Mouse (Mus musculus) small intestine, adult 2 months (tissue): Measurements from ENCODE around the gene B3gntl1. TPM values are rescaled to one million over a fixed set of nuclear protein-coding genes. Genes with fewer than 3 reads are reported as not detected.

Experiments used
- H3K27ac ChIP-seq: fragments of 200-500 bp; 2 replicates; pipeline ENCODE4 v1.5.1; 2012; ENCODE audit warnings: low read depth, low read length, control low read depth, inconsistent platforms; ENCODE audit not compliant: insufficient read depth
- H3K27me3 ChIP-seq: fragments of 200-500 bp; 2 replicates; pipeline ENCODE4 v1.6.1; 2012; ENCODE audit warnings: mild to moderate bottlenecking, moderate library complexity, low read length, inconsistent platforms; ENCODE audit not compliant: control insufficient read depth, insufficient read depth
- H3K36me3 ChIP-seq: fragments of 200-500 bp; 2 replicates; pipeline ENCODE4 v1.6.1; 2012; ENCODE audit warnings: mild to moderate bottlenecking, low read length, control low read depth, inconsistent platforms; ENCODE audit not compliant: control insufficient read depth, insufficient read depth
- H3K4me1 ChIP-seq: fragments of 200-500 bp; 2 replicates; pipeline ENCODE4 v1.6.1; 2012; ENCODE audit warnings: low read length, inconsistent platforms, mixed read lengths; ENCODE audit not compliant: control insufficient read depth, insufficient read depth, insufficient read length
- H3K4me3 ChIP-seq: fragments of 200-500 bp; 2 replicates; pipeline ENCODE4 v1.5.1; 2012; ENCODE audit warnings: low read depth, mild to moderate bottlenecking, control low read depth, inconsistent platforms, low read length, moderate library complexity
- CTCF ChIP-seq: fragments of 200-500 bp; IDR thresholded peaks from 2 replicates; pipeline ENCODE4 v1.5.1; 2012; ENCODE audit warnings: low read depth, mild to moderate bottlenecking, control low read depth, inconsistent platforms, low read length, moderate library complexity, mixed read lengths; ENCODE audit not compliant: insufficient replicate concordance, insufficient read length; ENCODE audit errors: extremely low read depth
- POLR2A ChIP-seq: fragments of 200-500 bp; IDR thresholded peaks from 2 replicates; pipeline ENCODE4 v1.6.1; 2012; ENCODE audit warnings: low read depth, mild to moderate bottlenecking, control low read depth, inconsistent platforms, low read length, moderate library complexity
- WGBS: fragments of 180-500 bp; shearing (Covaris S2); methylation state at CpG from one replicate; pipeline ENCODE4 v1.1.7; 2018; 5-methylcytosine and 5-hydroxymethylcytosine counted together
- polyA plus RNA-seq: library from polyadenylated mRNA; depleted of rRNA; stranded (reverse); fragments of >200 nt; gene quantifications from 2 replicates; pipeline ENCODE4 v1.2.3, GENCODE M21; 2012

Gene B3gntl1
- polyA plus RNA-seq, 1 experiment: 4.4 TPM

DNA sequence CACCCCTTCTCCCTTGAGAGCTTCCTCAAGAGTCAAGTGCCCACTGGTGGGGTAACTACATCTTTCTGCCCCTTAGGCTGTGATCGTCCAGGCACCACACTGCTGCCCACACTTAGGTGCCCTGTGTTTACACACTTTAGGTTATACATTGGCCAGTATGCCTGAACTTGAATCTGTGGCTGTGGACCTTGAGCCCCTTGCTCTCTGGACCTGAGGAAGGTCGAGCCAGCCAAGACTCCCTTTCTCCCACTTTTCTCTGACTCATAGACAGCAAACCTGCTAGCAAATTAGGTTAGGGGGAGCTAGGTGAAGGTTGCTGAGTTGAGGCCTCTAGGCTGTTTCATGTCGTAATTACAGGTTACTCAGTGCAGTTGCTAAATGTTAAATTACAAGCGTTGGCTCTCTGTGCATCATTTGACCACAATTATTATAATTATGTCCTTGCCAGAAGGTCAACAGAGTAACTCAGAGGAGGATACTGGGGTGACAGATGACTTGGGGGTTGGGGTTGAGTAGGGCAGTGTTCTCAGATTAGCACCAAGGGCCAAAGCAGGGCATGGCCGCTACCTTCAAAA is 25.5 kb upstream of the B3gntl1 start:
- H3K27ac ChIP-seq: peak overlapping the region; percentile 4; the same call in 1 of the 2 replicates
- TF ChIP-seq POLR2A (no peak), CTCF (no peak)
- H3K36me3 ChIP-seq: no peaks in the 10 kb centered on the region
- 68% methylated on average over 5 of the region's 5 CpGs for WGBS
- H3K4me1 ChIP-seq: peaks cover 13% of the 10 kb centered on the region
- no peaks in the 10 kb centered on the region for H3K27me3 ChIP-seq
- H3K4me3 ChIP-seq: no peak overlapping the region

GRCm38 (mm10) chr11:121697271-121697670 is 24.3 kb upstream of the B3gntl1 start:
- Histone ChIP-seq H3K4me1 (peaks cover 13% of the 10 kb centered on the region), H3K4me3 (no peak overlapping the region), H3K36me3 (no peaks in the 10 kb centered on the region), H3K27ac (no peak overlapping the region), H3K27me3 (no peaks in the 10 kb centered on the region)
- 87% methylated on average over 4 of the region's 4 CpGs for whole genome bisulfite sequencing
- TF ChIP-seq POLR2A (no peak), CTCF (no peak)

- H3K27ac ChIP-seq: no peak overlapping the region
- H3K27me3 ChIP-seq: no peaks in the 10 kb centered on the region
- no peaks in the 10 kb centered on the region for H3K36me3 ChIP-seq
- peaks cover 6% of the 10 kb centered on the region; the same call in 1 of the 2 replicates for H3K4me1 ChIP-seq
- 89% methylated on average over 5 of the region's 5 CpGs for WGBS
- TF ChIP-seq POLR2A (no peak), CTCF (no peak)
- H3K4me3 ChIP-seq: no peak overlapping the region
These were observed 22.5 kb upstream of the B3gntl1 start for GRCm38 (mm10) chr11:121695304-121696064.

- no peaks in the 10 kb centered on the region for H3K4me1 ChIP-seq
- no peaks in the 10 kb centered on the region for H3K27me3 ChIP-seq
- H3K27ac ChIP-seq: no peak overlapping the region
- H3K4me3 ChIP-seq: no peak overlapping the region
- TF ChIP-seq CTCF (no peak), POLR2A (no peak)
- WGBS: 85% methylated on average over 2 of the region's 2 CpGs
- no peaks in the 10 kb centered on the region for H3K36me3 ChIP-seq
These were observed 15.1 kb upstream of the B3gntl1 start for GRCm38 (mm10) chr11:121688024-121688423.

DNA sequence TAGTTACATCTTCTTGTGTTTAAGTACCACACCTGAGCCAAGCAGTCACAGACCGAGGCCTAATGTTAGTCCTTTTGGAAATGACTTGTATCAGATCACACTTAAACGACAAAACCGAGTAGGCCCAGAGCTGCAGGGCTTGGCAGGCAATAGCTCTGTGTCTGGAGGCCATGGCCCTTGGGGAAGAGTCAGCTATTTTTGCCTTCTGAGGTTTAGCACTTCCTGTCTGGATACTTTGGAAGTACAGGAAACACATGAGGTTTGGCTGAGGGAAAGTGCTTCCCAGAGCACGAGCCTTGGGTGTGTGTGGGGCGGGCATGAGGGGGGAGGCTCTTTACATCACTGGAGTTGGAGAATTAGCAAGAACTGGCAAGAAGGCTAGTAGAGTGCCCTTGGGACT is 13.7 kb upstream of the B3gntl1 start:
- 74% methylated on average over 5 of the region's 5 CpGs for WGBS
- TF ChIP-seq CTCF: no peak
- TF ChIP-seq POLR2A: no peak
- Histone ChIP-seq H3K36me3 (no peaks in the 10 kb centered on the region), H3K27ac (no peak overlapping the region), H3K4me3 (no peak overlapping the region), H3K4me1 (no peaks in the 10 kb centered on the region), H3K27me3 (no peaks in the 10 kb centered on the region)

DNA sequence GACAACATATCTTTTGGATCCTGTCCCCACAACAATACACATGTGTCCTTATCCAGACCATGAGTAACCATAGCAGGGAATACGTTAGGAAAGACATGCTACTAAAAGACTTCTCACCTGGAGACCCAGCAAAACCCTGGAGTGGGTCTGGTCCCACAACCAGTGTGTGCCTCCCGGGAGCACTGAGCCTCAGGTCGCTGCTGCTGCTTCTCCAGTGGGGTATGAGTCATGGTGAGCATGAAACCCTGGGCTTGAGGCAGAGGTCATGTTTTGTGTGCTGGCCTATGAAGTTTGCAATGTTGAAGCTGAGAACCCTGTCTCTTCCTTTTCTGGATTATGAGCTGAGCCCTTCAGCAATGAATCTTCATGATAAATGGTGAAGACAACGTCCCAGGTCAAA is 13.1 kb upstream of the B3gntl1 start:
- Histone ChIP-seq H3K27me3 (no peaks in the 10 kb centered on the region), H3K36me3 (no peaks in the 10 kb centered on the region), H3K27ac (no peak overlapping the region), H3K4me3 (no peak overlapping the region), H3K4me1 (no peaks in the 10 kb centered on the region)
- TF ChIP-seq POLR2A (no peak), CTCF (no peak)
- 78% methylated on average over 4 of the region's 4 CpGs for WGBS

DNA sequence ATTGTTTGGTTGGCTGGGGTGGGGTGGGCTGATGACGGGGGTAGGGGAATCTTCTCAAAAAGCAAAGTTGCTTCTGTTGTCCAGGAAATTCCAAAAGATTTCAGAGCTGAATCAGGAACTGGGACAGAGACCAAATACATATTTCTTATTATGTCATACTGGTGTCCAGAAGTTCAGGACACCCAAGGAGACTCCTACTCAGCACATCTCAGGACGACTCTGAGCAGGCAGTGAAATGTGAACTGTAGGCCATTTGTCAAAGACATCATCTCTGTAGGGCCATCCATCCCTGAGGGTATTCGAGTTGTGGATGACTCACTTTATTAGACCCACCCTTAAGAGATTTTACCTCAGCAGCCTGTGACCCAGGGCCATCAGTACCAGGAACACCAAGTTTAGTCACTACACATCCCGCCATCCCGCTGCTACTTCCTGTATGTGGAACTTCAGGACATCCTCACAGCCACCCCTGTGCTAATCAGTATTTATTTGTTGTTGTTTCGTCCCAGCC is 12.6 kb upstream of the B3gntl1 start:
- Histone ChIP-seq H3K4me1 (peaks cover 3% of the 10 kb centered on the region; the same call in 1 of the 2 replicates), H3K27me3 (no peaks in the 10 kb centered on the region), H3K27ac (no peak overlapping the region), H3K36me3 (no peaks in the 10 kb centered on the region), H3K4me3 (no peak overlapping the region)
- WGBS: 77% methylated on average over 6 of the region's 6 CpGs
- TF ChIP-seq CTCF: no peak
- TF ChIP-seq POLR2A: no peak
